Mouse (Mus musculus) cerebellum, adult (tissue): Measurements from ENCODE around the gene Magi1.
A peak's percentile ranks its signal among the peaks of the same experiment; 100 is the strongest.

Experiments
- ATAC-seq: cut with Nextera tagmentation; 2 replicates; pipeline ENCODE4 v1.9.2; 2017; ENCODE audit warnings: mild to moderate bottlenecking, moderate library complexity, mixed read lengths; ENCODE audit not compliant: insufficient number of reproducible peaks, low FRiP score, low TSS enrichment

The Magi1 gene

GRCm38 (mm10) chr6:93787042-93787441, 496.7 kb downstream of the Magi1 start:
- no peak for ATAC-seq

GRCm38 (mm10) chr6:93786220-93786619, 497.5 kb downstream of the Magi1 start:
- ATAC-seq = no peak

GRCm38 (mm10) chr6:93771081-93771480, 512.6 kb downstream of the Magi1 start:
- peak; percentile 61; the same call in 1 of the 2 replicates for ATAC-seq

GRCm38 (mm10) chr6:93770283-93771025, 513.3 kb downstream of the Magi1 start:
- ATAC-seq = 0 out of 2 replicates have a peak, but pooled peaks have one; percentile 10

- no peak for ATAC-seq
These were observed 525.6 kb downstream of the Magi1 start for GRCm38 (mm10) chr6:93758114-93758513.

- peak; percentile 97 for ATAC-seq
These were observed 526.2 kb downstream of the Magi1 start for GRCm38 (mm10) chr6:93757353-93758087.

- ATAC-seq = no peak
These were observed 540.6 kb downstream of the Magi1 start for GRCm38 (mm10) chr6:93743145-93743544.

- no peak for ATAC-seq
These were observed 543.9 kb downstream of the Magi1 start for GRCm38 (mm10) chr6:93739786-93740185.

GRCm38 (mm10) chr6:93737083-93737482, 546.6 kb downstream of the Magi1 start:
- no peak for ATAC-seq

- ATAC-seq = no peak
These were observed 547.6 kb downstream of the Magi1 start for GRCm38 (mm10) chr6:93736071-93736470.

GRCm38 (mm10) chr6:93733800-93734199, 549.9 kb downstream of the Magi1 start:
- ATAC-seq = no peak

GRCm38 (mm10) chr6:93729702-93730101, 554.0 kb downstream of the Magi1 start:
- ATAC-seq = no peak

GRCm38 (mm10) chr6:93728791-93729190, 554.9 kb downstream of the Magi1 start:
- no peak for ATAC-seq

- no peak for ATAC-seq
These were observed 556.0 kb downstream of the Magi1 start for GRCm38 (mm10) chr6:93727630-93728178.

GRCm38 (mm10) chr6:93726829-93727455, 556.8 kb downstream of the Magi1 start:
- ATAC-seq = no peak

GRCm38 (mm10) chr6:93726121-93726520, 557.6 kb downstream of the Magi1 start:
- no peak for ATAC-seq

- ATAC-seq = no peak
These were observed 559.0 kb downstream of the Magi1 start for GRCm38 (mm10) chr6:93724749-93725148.

GRCm38 (mm10) chr6:93723226-93723625, 560.5 kb downstream of the Magi1 start:
- no peak for ATAC-seq

GRCm38 (mm10) chr6:93719532-93719931, 564.2 kb downstream of the Magi1 start:
- ATAC-seq = no peak

GRCm38 (mm10) chr6:93718385-93718784, 565.3 kb downstream of the Magi1 start:
- ATAC-seq = no peak

- ATAC-seq = no peak
These were observed 565.8 kb downstream of the Magi1 start for GRCm38 (mm10) chr6:93717826-93718375.
